Mouse (Mus musculus): ENCODE measurements around the gene Olfr392. TPM values are rescaled to one million over a fixed set of nuclear protein-coding genes. Genes with fewer than 3 reads are reported as not detected.

The Olfr392 gene
- total RNA-seq (2021): not detected

DNA sequence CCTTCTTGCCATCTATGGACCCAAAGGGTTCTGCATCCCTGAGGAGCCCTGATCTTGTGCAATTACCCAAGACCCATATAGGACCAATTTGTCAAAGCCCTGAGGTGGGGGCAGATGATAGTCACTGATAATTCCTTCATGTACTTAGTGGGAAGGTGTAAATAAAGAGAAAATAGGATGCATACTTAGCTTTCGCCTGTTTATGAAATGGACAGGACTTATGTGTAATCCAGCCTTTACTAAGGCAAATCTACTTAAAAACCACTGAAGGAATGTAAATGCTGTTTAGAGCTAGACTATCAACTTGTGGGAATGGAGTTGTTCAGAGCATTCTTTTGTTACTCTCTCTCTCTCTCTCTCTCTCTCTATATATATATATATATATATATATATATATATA lies at the start of gene Olfr392:
Olfr392 (minus strand) TSS at position 101 of the 400 bp plus-strand sequence.
- no peak for DNase-seq

DNA sequence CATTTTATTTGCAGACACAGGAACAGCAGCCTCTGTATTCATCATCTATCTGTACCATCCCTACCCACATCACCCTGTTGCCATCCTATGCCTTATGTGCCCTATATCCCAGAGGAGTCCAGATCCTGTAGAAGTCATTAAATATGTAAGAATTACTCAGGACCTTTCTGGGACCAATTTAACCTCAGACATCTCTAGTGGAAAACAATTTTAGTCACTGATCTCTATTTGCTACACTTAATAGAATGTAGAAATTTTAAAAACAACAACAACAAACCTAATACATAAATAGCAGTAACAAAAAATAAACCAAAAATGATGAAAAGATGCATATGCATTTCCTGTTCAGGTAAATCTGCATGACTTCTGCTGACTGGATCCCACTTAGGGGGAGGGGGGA lies 34.5 kb upstream of the Olfr392 start, which contains the start of gene Olfr393:
Olfr393 (minus strand) TSS at position 101 of the 400 bp plus-strand sequence.
- no peak for DNase-seq

DNA sequence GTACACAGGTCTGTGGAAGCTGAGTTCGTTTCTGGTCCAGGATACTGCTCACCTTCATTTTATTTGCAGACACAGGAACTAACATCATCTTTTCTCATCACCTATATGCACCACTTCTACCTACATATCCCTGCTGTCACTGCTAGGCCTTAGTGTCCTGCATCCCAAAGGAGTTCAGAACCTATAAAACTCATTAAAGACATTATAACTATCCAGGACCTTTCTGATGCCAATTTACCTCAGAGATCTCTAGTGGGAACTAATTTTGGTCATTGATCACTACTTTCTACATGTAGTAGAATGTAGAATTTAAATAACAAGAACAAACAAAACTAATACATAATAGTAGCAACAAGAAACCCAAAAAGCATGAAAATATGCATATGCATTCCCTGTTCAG lies 13.9 kb downstream of the Olfr392 start, which contains the start of gene Olfr391-ps:
Olfr391-ps (minus strand) TSS at position 101 of the 400 bp plus-strand sequence.
- DNase-seq: no peak

DNA sequence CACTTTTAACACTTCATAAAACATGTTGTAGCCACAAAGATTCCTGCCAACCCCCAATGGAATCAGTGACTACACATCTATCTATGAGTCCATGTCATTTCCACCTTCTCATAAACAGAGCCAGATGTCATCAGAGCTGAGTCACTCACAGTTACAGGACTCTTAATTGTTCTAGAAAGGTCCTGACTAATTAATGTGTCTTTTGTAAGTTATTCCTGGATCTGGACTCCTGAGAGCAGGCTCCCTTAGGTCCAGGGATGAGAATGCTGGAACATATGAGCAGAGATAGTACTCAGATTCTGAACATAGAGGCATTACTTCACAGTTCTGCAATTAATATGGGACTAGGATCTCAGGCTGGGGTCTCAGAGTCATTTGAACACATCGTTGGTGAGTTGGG lies 34.2 kb downstream of the Olfr392 start, which contains the start of gene Olfr390:
Olfr390 (plus strand) TSS at position 301 of the 400 bp plus-strand sequence.
- DNase-seq: no peak

DNA sequence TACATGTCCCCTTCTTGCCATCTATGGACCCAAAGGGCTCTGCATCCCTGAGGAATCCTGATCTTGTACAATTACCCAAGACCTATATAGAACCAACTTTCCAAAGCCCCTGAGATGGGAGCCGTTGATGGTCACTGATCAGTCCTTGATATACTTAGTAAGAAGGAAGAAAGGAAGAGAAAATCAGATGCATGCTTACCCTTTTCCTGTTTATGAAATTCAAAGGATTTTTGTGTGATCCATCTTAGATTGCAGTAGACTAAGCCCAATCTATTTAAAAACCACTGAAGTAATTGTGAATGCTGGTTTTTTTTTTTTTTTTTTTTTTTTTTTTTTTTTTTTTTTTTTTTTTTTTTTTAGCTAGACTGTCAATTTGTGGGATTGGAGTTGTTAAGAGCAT lies 36.2 kb downstream of the Olfr392 start, which contains the start of gene Olfr389:
Olfr389 (minus strand) TSS at position 101 of the 400 bp plus-strand sequence.
- DNase-seq: no peak

Other genes with a start within 250 kb of the Olfr392 start
- not detected for gene Olfr385, start 224.0 kb downstream of the Olfr392 start, total RNA-seq (2021)
- gene Olfr384, start 218.5 kb downstream of the Olfr392 start, total RNA-seq (2021): not detected
- not detected for gene Zfp735, start 128.3 kb downstream of the Olfr392 start, total RNA-seq (2021)
- not detected for gene Olfr389, start 36.3 kb downstream of the Olfr392 start, total RNA-seq (2021)
- not detected for gene Olfr390, start 34.1 kb downstream of the Olfr392 start, total RNA-seq (2021)
- not detected for gene Olfr391-ps, start 14.0 kb downstream of the Olfr392 start, total RNA-seq (2021)
- not detected for gene Olfr393, start 34.4 kb upstream of the Olfr392 start, total RNA-seq (2021)
- not detected for gene Olfr394, start 73.7 kb upstream of the Olfr392 start, total RNA-seq (2021)
- not detected for gene Olfr395, start 92.2 kb upstream of the Olfr392 start, total RNA-seq (2021)
- gene Olfr23, start 119.6 kb upstream of the Olfr392 start, total RNA-seq (2021): not detected
- not detected for gene Olfr397, start 143.8 kb upstream of the Olfr392 start, total RNA-seq (2021)
- not detected for gene Olfr398, start 173.4 kb upstream of the Olfr392 start, total RNA-seq (2021)
- not detected for gene Olfr139, start 239.5 kb upstream of the Olfr392 start, total RNA-seq (2021)
- gene Olfr399, start 239.6 kb upstream of the Olfr392 start, total RNA-seq (2021): not detected